Mouse (Mus musculus) midbrain, embryonic 11.5 days (tissue): ENCODE data around the gene Aven. TPM values are rescaled to one million over a fixed set of nuclear protein-coding genes. Genes with fewer than 3 reads are reported as not detected.

Experiments
- ATAC-seq: fragments of 200-750 bp; cut with Nextera tagmentation; 2 replicates; pipeline ENCODE4 v1.8.0; 2017; ENCODE audit warnings: moderate TSS enrichment, moderate library complexity; ENCODE audit not compliant: low FRiP score
- DNase-seq: peaks from one replicate; pipeline ENCODE4 v3.0.0; 2015; ENCODE audit warnings: low spot score; ENCODE audit errors: missing footprints
- H3K27ac ChIP-seq: fragments of 300-500 bp; sonication (generic); 2 replicates; pipeline ENCODE4 v1.5.1; 2014; ENCODE audit warnings: low read depth, low read length
- H3K27me3 ChIP-seq: fragments of 300-500 bp; sonication (generic); 2 replicates; pipeline ENCODE4 v1.6.1; 2014; ENCODE audit warnings: mild to moderate bottlenecking, low read length, moderate library complexity, mixed read lengths; ENCODE audit not compliant: control insufficient read depth, insufficient read depth
- H3K36me3 ChIP-seq: fragments of 300-500 bp; sonication (generic); 2 replicates; pipeline ENCODE4 v1.6.1; 2014; ENCODE audit warnings: mild to moderate bottlenecking, low read length, moderate library complexity, mixed read lengths; ENCODE audit not compliant: control insufficient read depth, insufficient read depth
- H3K4me1 ChIP-seq: fragments of 300-500 bp; sonication (generic); 2 replicates; pipeline ENCODE4 v1.6.1; 2014; ENCODE audit warnings: low read length; ENCODE audit not compliant: control insufficient read depth, insufficient read depth
- H3K4me2 ChIP-seq: fragments of 300-500 bp; sonication (generic); 2 replicates; pipeline ENCODE4 v1.6.1; 2014; ENCODE audit warnings: mild to moderate bottlenecking, moderate library complexity
- H3K4me3 ChIP-seq: fragments of 300-500 bp; sonication (generic); 2 replicates; pipeline ENCODE4 v1.5.1; 2014; ENCODE audit warnings: low read depth, low read length
- H3K9ac ChIP-seq: fragments of 300-500 bp; sonication (generic); 2 replicates; pipeline ENCODE4 v1.6.1; 2014; ENCODE audit warnings: low read length
- H3K9me3 ChIP-seq: fragments of 300-500 bp; sonication (generic); 2 replicates; pipeline ENCODE4 v1.6.1; 2016; ENCODE audit warnings: low read length; ENCODE audit not compliant: control insufficient read depth
- WGBS: fragments of 180-500 bp; shearing (Covaris S2); extraction: QIAGEN DNeasy Blood & Tissue Kit; methylation state at CpG from one replicate; pipeline ENCODE4 v1.1.7; 2014; 5-methylcytosine and 5-hydroxymethylcytosine counted together
- polyA plus RNA-seq: library from polyadenylated mRNA; unstranded; fragments of >200 nt; fragmentation: Nextera tagmentation; extraction: Ambion mirVana; gene quantifications from 2 replicates; pipeline ENCODE4 v1.2.1, GENCODE M21; 2014

The Aven gene
- polyA plus RNA-seq, 1 experiment from 2014 or later = 6.9 TPM

- Histone ChIP-seq H3K9me3 (no peaks in the 10 kb centered on the region), H3K9ac (no peak overlapping the region), H3K27ac (no peak overlapping the region), H3K4me2 (no peak overlapping the region), H3K4me3 (no peak overlapping the region), H3K4me1 (no peaks in the 10 kb centered on the region), H3K27me3 (no peaks in the 10 kb centered on the region), H3K36me3 (no peaks in the 10 kb centered on the region)
- no peak for ATAC-seq
- no peak for DNase-seq
- 100% methylated on average over 1 of the region's 1 CpGs for WGBS
These were observed 72.3 kb downstream of the Aven start for GRCm38 (mm10) chr2:112565060-112565459.

GRCm38 (mm10) chr2:112566290-112567085 lies 73.7 kb downstream of the Aven start:
- WGBS = 68% methylated on average over 4 of the region's 4 CpGs

GRCm38 (mm10) chr2:112567786-112568185 lies 75.0 kb downstream of the Aven start:
- H3K9ac ChIP-seq = no peak overlapping the region
- H3K4me3 ChIP-seq = no peak overlapping the region
- no peaks in the 10 kb centered on the region for H3K27me3 ChIP-seq
- 90% methylated on average over 4 of the region's 4 CpGs for WGBS
- H3K4me1 ChIP-seq = no peaks in the 10 kb centered on the region
- ATAC-seq (no peak), DNase-seq (no peak)
- no peak overlapping the region for H3K4me2 ChIP-seq
- H3K9me3 ChIP-seq = no peaks in the 10 kb centered on the region
- no peaks in the 10 kb centered on the region for H3K36me3 ChIP-seq
- no peak overlapping the region for H3K27ac ChIP-seq

More at GRCm38 (mm10) chr2:112566290-112567085, 73.7 kb downstream of the Aven start:
- no peak overlapping the region for H3K9ac ChIP-seq
- H3K36me3 ChIP-seq = no peaks in the 10 kb centered on the region
- H3K27ac ChIP-seq = no peak overlapping the region
- H3K4me1 ChIP-seq = no peaks in the 10 kb centered on the region
- no peaks in the 10 kb centered on the region for H3K9me3 ChIP-seq
- no peak for ATAC-seq
- no peak for DNase-seq
- H3K4me3 ChIP-seq = no peak overlapping the region
- no peaks in the 10 kb centered on the region for H3K27me3 ChIP-seq
- no peak overlapping the region for H3K4me2 ChIP-seq

GRCm38 (mm10) chr2:112590985-112591384 lies 98.2 kb downstream of the Aven start:
- no peaks in the 10 kb centered on the region for H3K9me3 ChIP-seq
- ATAC-seq (no peak), DNase-seq (no peak)
- H3K4me2 ChIP-seq = no peak overlapping the region
- no peak overlapping the region for H3K4me3 ChIP-seq
- H3K27me3 ChIP-seq = no peaks in the 10 kb centered on the region
- no peak overlapping the region for H3K27ac ChIP-seq
- no peaks in the 10 kb centered on the region for H3K36me3 ChIP-seq
- no peaks in the 10 kb centered on the region for H3K4me1 ChIP-seq
- no peak overlapping the region for H3K9ac ChIP-seq
- 86% methylated on average over 7 of the region's 7 CpGs for WGBS

GRCm38 (mm10) chr2:112591451-112591871 lies 98.7 kb downstream of the Aven start:
- peak; percentile 73 for DNase-seq
- no peak overlapping the region for H3K27ac ChIP-seq
- no peaks in the 10 kb centered on the region for H3K36me3 ChIP-seq
- ATAC-seq = no peak
- H3K27me3 ChIP-seq = no peaks in the 10 kb centered on the region
- H3K4me2 ChIP-seq = no peak overlapping the region
- H3K4me1 ChIP-seq = no peaks in the 10 kb centered on the region
- no peak overlapping the region for H3K9ac ChIP-seq
- H3K9me3 ChIP-seq = no peaks in the 10 kb centered on the region
- no peak overlapping the region for H3K4me3 ChIP-seq
- 43% methylated on average over 6 of the region's 6 CpGs for WGBS

GRCm38 (mm10) chr2:112593322-112593721 lies 100.6 kb downstream of the Aven start:
- Histone ChIP-seq H3K27ac (no peak overlapping the region), H3K4me2 (no peak overlapping the region), H3K27me3 (no peaks in the 10 kb centered on the region), H3K4me1 (no peaks in the 10 kb centered on the region), H3K4me3 (no peak overlapping the region), H3K36me3 (no peaks in the 10 kb centered on the region), H3K9ac (no peak overlapping the region), H3K9me3 (no peaks in the 10 kb centered on the region)
- WGBS = 73% methylated on average over 2 of the region's 2 CpGs
- ATAC-seq (no peak), DNase-seq (no peak)

GRCm38 (mm10) chr2:112593781-112594180 lies 101.0 kb downstream of the Aven start:
- no peak overlapping the region for H3K27ac ChIP-seq
- H3K4me1 ChIP-seq = no peaks in the 10 kb centered on the region
- no peak for ATAC-seq
- no peak overlapping the region for H3K4me2 ChIP-seq
- H3K4me3 ChIP-seq = no peak overlapping the region
- DNase-seq = no peak
- no peaks in the 10 kb centered on the region for H3K36me3 ChIP-seq
- no peaks in the 10 kb centered on the region for H3K27me3 ChIP-seq
- H3K9ac ChIP-seq = no peak overlapping the region
- H3K9me3 ChIP-seq = no peaks in the 10 kb centered on the region
- 95% methylated on average over 2 of the region's 2 CpGs for WGBS

GRCm38 (mm10) chr2:112595807-112596206 lies 103.0 kb downstream of the Aven start:
- DNase-seq = no peak
- ATAC-seq = no peak

GRCm38 (mm10) chr2:112596415-112596814 lies 103.7 kb downstream of the Aven start:
- DNase-seq (peak; percentile 26), ATAC-seq (no peak)
- Histone ChIP-seq H3K4me1 (no peaks in the 10 kb centered on the region), H3K27me3 (no peaks in the 10 kb centered on the region), H3K9ac (no peak overlapping the region), H3K4me3 (no peak overlapping the region), H3K4me2 (no peak overlapping the region), H3K9me3 (no peaks in the 10 kb centered on the region), H3K36me3 (no peaks in the 10 kb centered on the region), H3K27ac (no peak overlapping the region)
- WGBS = 71% methylated on average over 5 of the region's 5 CpGs

More at GRCm38 (mm10) chr2:112595807-112596206, 103.0 kb downstream of the Aven start:
- Histone ChIP-seq H3K4me3 (no peak overlapping the region), H3K4me2 (no peak overlapping the region), H3K27ac (no peak overlapping the region), H3K9me3 (no peaks in the 10 kb centered on the region), H3K27me3 (no peaks in the 10 kb centered on the region), H3K4me1 (no peaks in the 10 kb centered on the region), H3K36me3 (no peaks in the 10 kb centered on the region), H3K9ac (no peak overlapping the region)
- 86% methylated on average over 3 of the region's 3 CpGs for WGBS
